Comparison of ENCODE assay signal across 10 mouse cellular contexts in the genomic region with DNA sequence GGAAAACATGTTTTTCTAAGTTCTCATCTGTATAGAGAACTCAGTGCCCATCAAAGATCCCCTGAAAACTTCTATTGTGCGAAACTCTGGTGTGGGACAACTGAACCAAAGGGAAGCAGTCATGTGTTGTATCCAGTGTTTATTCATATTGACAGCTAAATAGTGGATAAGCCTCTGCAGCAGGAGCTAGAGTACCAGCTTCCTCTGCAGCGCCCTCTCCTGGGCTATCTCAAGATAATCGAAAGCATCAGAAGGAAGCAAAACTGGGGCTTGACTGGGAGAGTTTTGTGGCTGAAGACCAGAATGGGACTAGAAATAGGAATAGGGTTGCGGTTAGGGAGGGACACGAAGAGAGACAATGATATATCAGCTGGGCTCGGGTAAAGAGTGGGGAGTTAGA. TPM values are rescaled to one million over a fixed set of nuclear protein-coding genes. Genes with fewer than 3 reads are reported as not detected.
DNase-seq lines count a peak whose midpoint lies in the region; ATAC-seq and TF ChIP-seq lines count a peak whose summit lies in the region.
"Had no signal": no experiment of that assay in that cellular context is flagged by ENCODE, and none has a peak within 500 bp of the region (broad histone marks: within the 10 kb centered on the region; RNA-seq: fewer than 3 reads in every experiment).

No protein-coding gene starts in this region.

- no peak overlapping the region for H3K4me2 ChIP-seq in liver, embryonic 14.5 days (ENCODE audit: low read depth)
- H3K4me2 ChIP-seq in liver, embryonic 12.5 days: no peak overlapping the region

- no peaks in the 10 kb centered on the region for H3K27me3 ChIP-seq in liver, embryonic 14.5 days (ENCODE audit: control insufficient read depth, insufficient read depth, low read length)
- no peaks in the 10 kb centered on the region for H3K27me3 ChIP-seq in liver, embryonic 12.5 days (replicated peaks)

- H3K4me3 ChIP-seq in liver, embryonic 14.5 days (ENCODE audit: insufficient read depth in 1 of 2, low read depth in 2 of 2, low read length in 2 of 2): no peak overlapping the region
- no peak overlapping the region for H3K4me3 ChIP-seq in liver, embryonic 12.5 days

- no peaks in the 10 kb centered on the region for H3K4me1 ChIP-seq in liver, embryonic 14.5 days (replicated peaks; ENCODE audit: control insufficient read depth in 2 of 2, insufficient read depth in 2 of 2, low read length in 1 of 2)
- H3K4me1 ChIP-seq in liver, embryonic 12.5 days: no peaks in the 10 kb centered on the region

- H3K27ac ChIP-seq in liver, embryonic 14.5 days: no peak overlapping the region
- H3K27ac ChIP-seq in liver, embryonic 12.5 days: no peak overlapping the region

- TF ChIP-seq EP300 in liver, embryonic 14.5 days (IDR thresholded peaks at IDR 0.05; ENCODE audit: low read depth): no peak

- no peaks in the 10 kb centered on the region for H3K36me3 ChIP-seq in liver, embryonic 14.5 days (replicated peaks; ENCODE audit: control insufficient read depth, insufficient read depth, low read depth)
- H3K36me3 ChIP-seq in liver, embryonic 12.5 days: no peaks in the 10 kb centered on the region

- 30% methylated on average over 6 of the region's 6 CpGs for WGBS in liver, embryonic 14.5 days (ENCODE audit: insufficient replicate concordance)
- 41% methylated on average over 6 of the region's 6 CpGs for WGBS in liver, embryonic 12.5 days (ENCODE audit: insufficient replicate concordance)

- H3K9ac ChIP-seq in liver, embryonic 14.5 days (replicated peaks): no peak overlapping the region
- no peak overlapping the region for H3K9ac ChIP-seq in liver, embryonic 12.5 days

- no peaks in the 10 kb centered on the region for H3K9me3 ChIP-seq in liver, embryonic 14.5 days (ENCODE audit: control insufficient read depth, low read length)
- H3K9me3 ChIP-seq in liver, embryonic 12.5 days (replicated peaks): no peaks in the 10 kb centered on the region

- no peak for ATAC-seq in liver, embryonic 14.5 days (ENCODE audit: insufficient read depth)
- no peak for ATAC-seq in liver, embryonic 12.5 days
- ATAC-seq in megakaryocyte-erythroid progenitor cell, adult 5-6 weeks (replicated peaks; ENCODE audit: low FRiP score, low TSS enrichment, poor library complexity, severe bottlenecking): no peak

- intact Hi-C loops in heart, postnatal 25 days (cut with DNase I): loop anchor here (5.0 to 10.0 kb wide), 2 partner anchors 156 to 656 kb away; a partner anchor contains a TSS

- peak; percentile 36 for TF ChIP-seq CTCF in liver, embryonic 14.5 days (IDR thresholded peaks at IDR 0.05; ENCODE audit: low read depth)

- DNase-seq in cerebellum, postnatal 14 days: peak; percentile 8 to 32
- DNase-seq in cerebellum, adult 9-10 months: no peak
- no peak for DNase-seq in liver, embryonic 14.5 days (ENCODE audit: low read depth in 3 of 3, low spot score in 3 of 3)
- DNase-seq in MEL-GATA-1-ER (ENCODE audit: extremely low read depth, low read depth): peak; percentile 2
- DNase-seq in kidney, postnatal 14 days: peak; percentile 47
- DNase-seq in heart, postnatal 25 days (ENCODE audit: low spot score): no peak

RNA-seq across cellular contexts. Expression of a gene that starts 18.9 kb away (rescaled TPM):
- polyA plus RNA-seq in liver, embryonic 14.5 days (2012; rRNA removed): not detected in 2 replicates
- not detected in 2 replicates for polyA plus RNA-seq in liver, embryonic 14.5 days (2014; fragmentation: Nextera tagmentation; extraction: Ambion mirVana)
- polyA plus RNA-seq in liver, embryonic 12.5 days (2016; fragmentation: Nextera tagmentation; extraction: Ambion mirVana): not detected in 2 replicates
- total RNA-seq in megakaryocyte-erythroid progenitor cell, adult 5-6 weeks (2014; fragmentation: Nextera tagmentation): not detected in 2 replicates
- not detected in 2 replicates for total RNA-seq in megakaryocyte-erythroid progenitor cell, adult 5-6 weeks (2017)
- not detected for total RNA-seq in heart, postnatal 25 days (2021)
- total RNA-seq: common myeloid progenitor, adult 5-6 weeks had no signal
- polyA plus RNA-seq: gonadal fat pad, adult 2 months had no signal

RNA-seq across cellular contexts. Expression of a gene that starts 49.7 kb away (rescaled TPM):
- 8.7 and 14.6 TPM in 2 replicates for polyA plus RNA-seq in liver, embryonic 14.5 days (2012; rRNA removed)
- polyA plus RNA-seq in liver, embryonic 14.5 days (2014; fragmentation: Nextera tagmentation; extraction: Ambion mirVana): 28.1 and 31.2 TPM in 2 replicates
- polyA plus RNA-seq in liver, embryonic 12.5 days (2016; fragmentation: Nextera tagmentation; extraction: Ambion mirVana): 51.4 and 52.8 TPM in 2 replicates
- total RNA-seq in megakaryocyte-erythroid progenitor cell, adult 5-6 weeks (2014; fragmentation: Nextera tagmentation): 41.2 and 48.7 TPM in 2 replicates
- 135 and 168 TPM in 2 replicates for total RNA-seq in megakaryocyte-erythroid progenitor cell, adult 5-6 weeks (2017)
- total RNA-seq in heart, postnatal 25 days (2021): 10 to 100 TPM; 14.7 to 15.6 TPM

Comparison
In these comparisons a context has a peak if more than half of its experiments do, and no peak if none do; other contexts are left out.
1. DNase-seq: peak in cerebellum, postnatal 14 days (2 of 2), MEL-GATA-1-ER (single experiment) and kidney, postnatal 14 days (single experiment); none in cerebellum, adult 9-10 months (single experiment), liver, embryonic 14.5 days (0 of 3) and heart, postnatal 25 days (single experiment).